Mouse (Mus musculus) liver, postnatal 0 days (tissue): ENCODE measurements around the gene Tm4sf5. TPM values are rescaled to one million over a fixed set of nuclear protein-coding genes. Genes with fewer than 3 reads are reported as not detected.

Experiments used
- ATAC-seq: fragments of 200-750 bp; cut with Nextera tagmentation; 2 replicates; pipeline ENCODE4 v1.8.0; 2017; ENCODE audit warnings: mild to moderate bottlenecking, moderate library complexity
- DNase-seq: peaks from one replicate; pipeline ENCODE4 v3.0.0-alpha.2; 2016
- H3K27ac ChIP-seq: fragments of 300-500 bp; sonication (generic); 2 replicates; pipeline ENCODE4 v1.5.1; 2014; ENCODE audit warnings: antibody characterized with exemption, moderate library complexity, mild to moderate bottlenecking, low read depth
- H3K27me3 ChIP-seq: fragments of 300-500 bp; sonication (generic); 2 replicates; pipeline ENCODE4 v1.6.1; 2014; ENCODE audit warnings: low read length, control low read depth, mixed read lengths; ENCODE audit not compliant: insufficient read depth
- H3K36me3 ChIP-seq: fragments of 300-500 bp; sonication (generic); replicated peaks from 2 replicates; pipeline ENCODE4 v1.6.1; 2014; ENCODE audit warnings: mild to moderate bottlenecking, control low read depth, low read length, moderate library complexity, mixed read lengths; ENCODE audit not compliant: insufficient read depth
- H3K4me1 ChIP-seq: fragments of 300-500 bp; sonication (generic); 2 replicates; pipeline ENCODE4 v1.6.1; 2014; ENCODE audit warnings: antibody characterized with exemption, mild to moderate bottlenecking, control low read depth; ENCODE audit not compliant: insufficient read depth
- H3K4me2 ChIP-seq: fragments of 300-500 bp; sonication (generic); 2 replicates; pipeline ENCODE4 v1.6.1; 2014; ENCODE audit warnings: low read depth, mild to moderate bottlenecking, low read length, moderate library complexity, mixed read lengths
- H3K4me3 ChIP-seq: fragments of 300-500 bp; sonication (generic); 2 replicates; pipeline ENCODE4 v1.5.1; 2014; ENCODE audit warnings: low read depth, low read length
- H3K9ac ChIP-seq: fragments of 300-500 bp; sonication (generic); replicated peaks from 2 replicates; pipeline ENCODE4 v1.6.1; 2014; ENCODE audit warnings: mild to moderate bottlenecking, moderate library complexity
- H3K9me3 ChIP-seq: fragments of 300-500 bp; sonication (generic); 2 replicates; pipeline ENCODE4 v1.6.1; 2016; ENCODE audit warnings: mild to moderate bottlenecking, control low read depth, low read length, mixed read lengths
- CTCF ChIP-seq: sonication (generic); IDR thresholded peaks from 2 replicates; pipeline ENCODE4 v1.5.1; 2016; ENCODE audit warnings: antibody characterized with exemption, low read depth
- EP300 ChIP-seq: IDR thresholded peaks from 2 replicates; pipeline ENCODE4 v1.6.1; 2016; ENCODE audit warnings: antibody characterized with exemption, low read depth, mild to moderate bottlenecking
- WGBS: fragments of 180-500 bp; shearing (Covaris S2); extraction: QIAGEN DNeasy Blood & Tissue Kit; methylation state at CpG from one replicate; pipeline ENCODE4 v1.1.7; 2014; ENCODE audit not compliant: insufficient replicate concordance; 5-methylcytosine and 5-hydroxymethylcytosine counted together
- polyA plus RNA-seq: library from polyadenylated mRNA; unstranded; fragments of >200 nt; fragmentation: Nextera tagmentation; extraction: Ambion mirVana; gene quantifications from 2 replicates; pipeline ENCODE4 v1.2.1, GENCODE M21; 2015

The Tm4sf5 gene
- polyA plus RNA-seq, 1 experiment from 2014 or later = 1.7 TPM

DNA sequence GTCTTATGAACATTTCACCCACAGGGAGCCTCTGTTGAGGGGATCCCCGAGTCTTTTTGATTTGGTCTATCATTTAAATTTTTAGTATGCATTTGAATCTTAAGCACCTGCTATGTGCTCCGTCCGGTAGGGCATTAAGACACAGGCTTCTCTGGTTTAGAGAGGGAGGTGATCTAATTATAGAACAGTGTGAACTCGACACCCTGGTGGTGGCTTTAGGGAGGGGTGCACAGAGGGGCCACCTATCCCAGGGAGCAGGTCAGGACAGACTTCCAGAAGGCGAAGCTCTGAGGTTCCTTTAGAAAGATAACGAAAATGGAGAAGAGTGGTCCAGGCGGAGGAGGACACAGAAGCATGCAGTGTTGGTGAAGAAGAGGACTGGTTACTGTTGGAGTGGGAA, 39.5 kb downstream of the Tm4sf5 start:
- TF ChIP-seq EP300 = no peak
- no peak for TF ChIP-seq CTCF
- H3K27me3 ChIP-seq = peaks cover 5% of the 10 kb centered on the region; the same call in 1 of the 2 replicates

DNA sequence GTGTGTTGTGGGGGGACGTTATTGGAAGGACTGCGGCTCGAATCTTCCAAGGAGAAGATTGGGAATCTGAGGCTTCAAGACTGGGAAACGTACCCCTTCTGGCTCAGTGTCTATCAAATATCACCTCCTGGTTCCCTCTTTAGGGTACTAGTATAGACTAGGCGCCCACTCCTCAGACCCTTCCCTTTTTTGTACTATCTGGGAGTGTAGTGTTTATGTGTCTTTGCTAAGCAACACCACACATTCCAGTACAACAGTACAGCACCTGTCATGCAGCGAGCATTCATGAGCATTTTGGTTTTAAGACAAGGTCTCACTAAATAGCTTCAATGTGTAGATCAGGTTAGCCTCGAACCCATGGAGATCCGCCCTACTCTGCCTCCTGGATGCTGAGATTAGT, 46.5 kb downstream of the Tm4sf5 start:
- WGBS = 78% methylated on average over 8 of the region's 8 CpGs
- Histone ChIP-seq H3K4me3 (no peak overlapping the region), H3K36me3 (no peaks in the 10 kb centered on the region), H3K27me3 (no peaks in the 10 kb centered on the region), H3K9me3 (no peaks in the 10 kb centered on the region), H3K4me1 (no peaks in the 10 kb centered on the region), H3K27ac (no peak overlapping the region), H3K4me2 (no peak overlapping the region), H3K9ac (no peak overlapping the region)
- ATAC-seq (no peak), DNase-seq (no peak)
- no peak for TF ChIP-seq CTCF
- no peak for TF ChIP-seq EP300

More for the DNA sequence above, 39.5 kb downstream of the Tm4sf5 start:
- Histone ChIP-seq H3K27ac (no peak overlapping the region), H3K9me3 (no peaks in the 10 kb centered on the region), H3K9ac (no peak overlapping the region), H3K4me2 (no peak overlapping the region), H3K4me1 (peaks cover 4% of the 10 kb centered on the region; the same call in 1 of the 2 replicates), H3K36me3 (no peaks in the 10 kb centered on the region), H3K4me3 (no peak overlapping the region)
- WGBS = 65% methylated on average over 7 of the region's 7 CpGs
- ATAC-seq (no peak), DNase-seq (no peak)

DNA sequence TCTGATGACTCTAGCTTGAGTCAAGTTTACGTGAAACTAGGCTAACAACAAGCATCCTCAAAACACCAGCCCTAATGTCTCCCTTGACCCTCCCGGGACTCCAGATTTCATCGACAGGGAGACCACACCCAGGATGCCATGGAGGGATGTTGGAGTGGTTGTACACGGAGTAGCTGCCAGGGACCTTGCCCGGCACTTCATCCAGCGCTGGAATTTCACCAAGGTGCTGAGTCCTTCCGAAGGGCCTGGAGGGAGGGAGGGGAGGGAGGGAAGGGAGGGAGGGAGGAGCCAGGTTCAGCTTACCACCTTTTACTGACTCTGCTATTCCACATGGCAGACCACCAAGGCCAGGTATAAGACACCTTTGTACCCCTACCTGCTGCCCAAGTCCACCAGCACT, 48.9 kb downstream of the Tm4sf5 start:
- ATAC-seq (no peak), DNase-seq (no peak)
- Histone ChIP-seq H3K4me1 (no peaks in the 10 kb centered on the region), H3K9me3 (no peaks in the 10 kb centered on the region), H3K27ac (no peak overlapping the region), H3K36me3 (no peaks in the 10 kb centered on the region), H3K27me3 (no peaks in the 10 kb centered on the region), H3K4me3 (no peak overlapping the region), H3K9ac (no peak overlapping the region), H3K4me2 (no peak overlapping the region)
- TF ChIP-seq EP300 (no peak), CTCF (no peak)
- 60% methylated on average over 7 of the region's 7 CpGs for WGBS

DNA sequence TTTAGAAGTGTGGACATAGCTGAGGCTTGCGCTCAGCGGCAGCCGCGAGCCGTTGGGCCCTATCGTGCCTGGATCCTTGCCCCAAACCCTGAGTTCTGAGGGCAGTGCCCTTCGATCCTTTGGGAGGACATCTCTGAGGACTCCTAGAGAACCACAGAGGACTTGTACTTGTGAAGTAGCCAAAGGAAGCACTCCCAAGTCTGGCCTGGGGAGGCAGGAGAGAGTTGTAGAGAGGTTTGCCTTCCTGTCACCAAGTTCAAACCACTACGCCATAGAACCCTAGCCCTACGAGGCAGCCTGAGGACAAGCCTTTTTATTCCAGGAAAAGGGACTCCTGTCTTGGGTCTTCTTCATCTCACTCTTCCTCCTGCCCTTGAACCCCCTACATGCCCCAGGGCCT, 52.5 kb downstream of the Tm4sf5 start:
- H3K4me2 ChIP-seq = no peak overlapping the region
- no peaks in the 10 kb centered on the region for H3K36me3 ChIP-seq
- H3K9me3 ChIP-seq = no peaks in the 10 kb centered on the region
- no peaks in the 10 kb centered on the region for H3K27me3 ChIP-seq
- no peak for TF ChIP-seq EP300
- TF ChIP-seq CTCF = 0 out of 2 replicates have a peak, but pooled peaks have one; percentile 16
- H3K4me1 ChIP-seq = peaks cover 6% of the 10 kb centered on the region; the same call in 1 of the 2 replicates
- whole genome bisulfite sequencing = 85% methylated on average over 9 of the region's 9 CpGs
- H3K27ac ChIP-seq = no peak overlapping the region
- ATAC-seq = no peak
- no peak overlapping the region for H3K9ac ChIP-seq
- H3K4me3 ChIP-seq = no peak overlapping the region
- DNase-seq = no peak

Other genes starting within 250 kb of the Tm4sf5 start
- 17.8 and 20.0 TPM in 2 replicates for gene Alox12, start 249.9 kb upstream of the Tm4sf5 start, polyA plus RNA-seq
- gene Alox12e, start 182.6 kb upstream of the Tm4sf5 start, polyA plus RNA-seq = 0.08 TPM in 1 of 2 replicates, not detected in the other
- gene Alox15, start 153.2 kb upstream of the Tm4sf5 start, polyA plus RNA-seq = 0.49 and 0.56 TPM in 2 replicates
- gene Pelp1, start 95.2 kb upstream of the Tm4sf5 start, polyA plus RNA-seq = 6.1 and 6.4 TPM in 2 replicates
- gene Arrb2, start 72.6 kb upstream of the Tm4sf5 start, polyA plus RNA-seq = 20.0 and 21.8 TPM in 2 replicates
- gene Med11, start 53.3 kb upstream of the Tm4sf5 start, polyA plus RNA-seq = 14.3 and 15.1 TPM in 2 replicates
- 0.59 and 0.70 TPM in 2 replicates for gene Zmynd15, start 45.8 kb upstream of the Tm4sf5 start, polyA plus RNA-seq
- gene Cxcl16, start 45.3 kb upstream of the Tm4sf5 start, polyA plus RNA-seq = 9.2 and 9.4 TPM in 2 replicates
- 1.0 and 1.4 TPM in 2 replicates for gene Vmo1, start 9.4 kb downstream of the Tm4sf5 start, polyA plus RNA-seq
- 28.0 and 30.8 TPM in 2 replicates for gene Gltpd2, start 14.0 kb downstream of the Tm4sf5 start, polyA plus RNA-seq
- gene Psmb6, start 20.1 kb downstream of the Tm4sf5 start, polyA plus RNA-seq = 317 and 325 TPM in 2 replicates
- not detected in 2 replicates for gene Gm40193, start 27.7 kb downstream of the Tm4sf5 start, polyA plus RNA-seq
- 1.6 and 1.8 TPM in 2 replicates for gene Pld2, start 34.8 kb downstream of the Tm4sf5 start, polyA plus RNA-seq
- gene Mink1, start 57.6 kb downstream of the Tm4sf5 start, polyA plus RNA-seq = 3.7 and 3.9 TPM in 2 replicates
- not detected in 2 replicates for gene 4930544D05Rik, start 110.6 kb downstream of the Tm4sf5 start, polyA plus RNA-seq
- 0.19 TPM in 1 of 2 replicates, not detected in the other for gene Chrne, start 114.0 kb downstream of the Tm4sf5 start, polyA plus RNA-seq
- 3.5 and 4.1 TPM in 2 replicates for gene Gp1ba, start 133.9 kb downstream of the Tm4sf5 start, polyA plus RNA-seq
- gene Rnf167, start 142.0 kb downstream of the Tm4sf5 start, polyA plus RNA-seq = 54.8 and 55.3 TPM in 2 replicates
- 140 and 143 TPM in 2 replicates for gene Slc25a11, start 142.2 kb downstream of the Tm4sf5 start, polyA plus RNA-seq
- 918 and 940 TPM in 2 replicates for gene Pfn1, start 149.4 kb downstream of the Tm4sf5 start, polyA plus RNA-seq
- gene Eno3, start 152.0 kb downstream of the Tm4sf5 start, polyA plus RNA-seq = 4.0 and 21.3 TPM in 2 replicates
- 36.6 and 42.1 TPM in 2 replicates for gene Spag7, start 164.2 kb downstream of the Tm4sf5 start, polyA plus RNA-seq
- 2.8 and 3.4 TPM in 2 replicates for gene Camta2, start 182.9 kb downstream of the Tm4sf5 start, polyA plus RNA-seq
- gene Inca1, start 194.9 kb downstream of the Tm4sf5 start, polyA plus RNA-seq = 8.3 and 10.8 TPM in 2 replicates
- 1.8 and 2.2 TPM in 2 replicates for gene Kif1c, start 195.3 kb downstream of the Tm4sf5 start, polyA plus RNA-seq